Mouse (Mus musculus) olfactory bulb, adult 2 months (tissue): Measurements from ENCODE around the gene Stra6.

ENCODE experiments used
- CTCF ChIP-seq: fragments of 200-500 bp; IDR thresholded peaks from 2 replicates; pipeline ENCODE4 v1.5.1; 2012; ENCODE audit warnings: low read depth, mild to moderate bottlenecking, low read length, moderate library complexity; ENCODE audit not compliant: insufficient read depth
- POLR2A ChIP-seq: fragments of 200-500 bp; IDR thresholded peaks from 2 replicates; pipeline ENCODE4 v1.6.1; 2012; ENCODE audit warnings: mild to moderate bottlenecking, low read depth, low read length, moderate library complexity; ENCODE audit not compliant: insufficient read depth

GRCm38 (mm10) chr9:58018385-58018784 lies 45.2 kb upstream of the Stra6 start:
- TF ChIP-seq POLR2A: no peak
- TF ChIP-seq CTCF: no peak
